Mouse (Mus musculus) lung, embryonic 14.5 days (tissue): ENCODE data around the gene Dzip3. TPM values are rescaled to one million over a fixed set of nuclear protein-coding genes. Genes with fewer than 3 reads are reported as not detected.

Experiments used
- ATAC-seq: fragments of 200-750 bp; cut with Nextera tagmentation; 2 replicates; pipeline ENCODE4 v1.8.0; 2017; ENCODE audit warnings: mild to moderate bottlenecking, moderate TSS enrichment, moderate library complexity; ENCODE audit not compliant: insufficient read depth
- DNase-seq: peaks from one replicate; pipeline ENCODE4 v3.0.0-alpha.2; 2015
- H3K27ac ChIP-seq: fragments of 300-500 bp; sonication (generic); 2 replicates; pipeline ENCODE4 v1.5.1; 2014; ENCODE audit warnings: low read depth, mild to moderate bottlenecking, moderate library complexity
- H3K27me3 ChIP-seq: fragments of 300-500 bp; sonication (generic); 2 replicates; pipeline ENCODE4 v1.6.1; 2014; ENCODE audit warnings: low read length, control low read depth; ENCODE audit not compliant: insufficient read depth
- H3K36me3 ChIP-seq: fragments of 300-500 bp; sonication (generic); 2 replicates; pipeline ENCODE4 v1.6.1; 2014; ENCODE audit warnings: control low read depth; ENCODE audit not compliant: insufficient read depth
- H3K4me1 ChIP-seq: fragments of 300-500 bp; sonication (generic); 2 replicates; pipeline ENCODE4 v1.6.1; 2014; ENCODE audit warnings: antibody characterized with exemption, control low read depth; ENCODE audit not compliant: insufficient read depth
- H3K4me2 ChIP-seq: fragments of 300-500 bp; sonication (generic); 2 replicates; pipeline ENCODE4 v1.6.1; 2014; ENCODE audit warnings: mild to moderate bottlenecking
- H3K4me3 ChIP-seq: fragments of 300-500 bp; sonication (generic); 2 replicates; pipeline ENCODE4 v1.5.1; 2014; ENCODE audit warnings: low read depth, low read length
- H3K9ac ChIP-seq: fragments of 300-500 bp; sonication (generic); 2 replicates; pipeline ENCODE4 v1.6.1; 2014
- H3K9me3 ChIP-seq: fragments of 300-500 bp; sonication (generic); 2 replicates; pipeline ENCODE4 v1.6.1; 2016; ENCODE audit warnings: low read depth, low read length, control low read depth
- CTCF ChIP-seq: IDR thresholded peaks from 2 replicates; pipeline ENCODE4 v1.5.1; 2016; ENCODE audit warnings: antibody characterized with exemption, low read depth
- WGBS: fragments of 180-500 bp; shearing (Covaris S2); extraction: QIAGEN DNeasy Blood & Tissue Kit; methylation state at CpG from one replicate; pipeline ENCODE4 v1.1.7; 2014; 5-methylcytosine and 5-hydroxymethylcytosine counted together
- polyA plus RNA-seq: library from polyadenylated mRNA; unstranded; fragments of >200 nt; fragmentation: Nextera tagmentation; extraction: Ambion mirVana; gene quantifications from 2 replicates; pipeline ENCODE4 v1.2.1, GENCODE M21; 2014

The Dzip3 gene
- polyA plus RNA-seq, 1 experiment from 2014 or later: 40.5 TPM

DNA sequence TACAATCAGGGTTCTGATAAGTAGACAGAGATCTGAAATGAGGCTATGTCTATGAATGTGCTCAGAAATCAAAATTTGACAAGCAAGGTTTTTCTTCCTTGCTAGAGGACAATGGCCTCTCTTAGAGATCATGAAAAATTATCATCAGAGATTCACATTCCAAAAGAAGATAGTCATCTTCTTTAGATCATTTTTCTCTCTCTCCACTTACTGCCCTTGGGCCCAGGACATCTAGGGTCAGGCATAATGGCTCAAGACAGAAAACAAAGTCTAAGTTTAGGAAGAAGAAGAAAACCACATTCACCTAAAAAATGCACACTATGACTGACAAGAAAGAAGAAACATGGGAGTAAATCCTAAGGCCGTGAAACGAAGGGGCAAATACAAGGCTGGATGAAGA, 21.0 kb downstream of the Dzip3 start:
- Histone ChIP-seq H3K27ac (no peak overlapping the region), H3K36me3 (peaks cover 27% of the 10 kb centered on the region), H3K4me1 (no peaks in the 10 kb centered on the region), H3K27me3 (no peaks in the 10 kb centered on the region), H3K4me3 (no peak overlapping the region), H3K9me3 (no peaks in the 10 kb centered on the region), H3K9ac (no peak overlapping the region), H3K4me2 (no peak overlapping the region)
- 99% methylated on average over 2 of the region's 2 CpGs for WGBS
- DNase-seq (no peak), ATAC-seq (no peak)
- no peak for TF ChIP-seq CTCF

GRCm38 (mm10) chr16:48941805-48942204, 52.2 kb downstream of the Dzip3 start:
- Histone ChIP-seq H3K9ac (no peak overlapping the region), H3K4me3 (no peak overlapping the region), H3K27me3 (no peaks in the 10 kb centered on the region), H3K9me3 (no peaks in the 10 kb centered on the region), H3K4me2 (no peak overlapping the region), H3K36me3 (peaks cover 39% of the 10 kb centered on the region), H3K27ac (no peak overlapping the region), H3K4me1 (no peaks in the 10 kb centered on the region)
- peak; percentile 50 for TF ChIP-seq CTCF
- 50% methylated on average over 1 of the region's 1 CpGs for WGBS
- no peak for ATAC-seq
- DNase-seq: peak; percentile 57

DNA sequence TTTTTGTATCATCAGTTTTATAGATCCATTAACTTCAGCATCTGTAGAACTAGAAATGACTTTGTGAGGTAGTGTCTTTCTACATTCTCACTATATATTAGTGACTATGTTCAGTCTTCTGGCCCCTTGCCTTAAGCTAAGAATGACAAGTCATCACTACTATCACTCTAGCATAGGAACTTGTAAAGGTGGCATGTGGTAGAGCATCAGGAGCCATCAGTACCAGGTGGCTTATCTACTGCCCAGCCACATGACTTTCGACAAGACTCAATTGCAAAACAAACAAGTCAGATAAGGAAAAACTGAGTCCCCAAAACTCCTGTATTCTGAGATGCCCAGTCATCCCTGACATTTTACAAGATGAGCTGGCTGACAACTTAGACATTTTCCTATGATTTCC, 70.2 kb downstream of the Dzip3 start:
- no peaks in the 10 kb centered on the region for H3K9me3 ChIP-seq
- H3K27ac ChIP-seq: no peak overlapping the region
- peaks cover 31% of the 10 kb centered on the region for H3K36me3 ChIP-seq
- ATAC-seq (no peak), DNase-seq (no peak)
- H3K9ac ChIP-seq: no peak overlapping the region
- H3K27me3 ChIP-seq: no peaks in the 10 kb centered on the region
- H3K4me2 ChIP-seq: no peak overlapping the region
- no peak overlapping the region for H3K4me3 ChIP-seq
- TF ChIP-seq CTCF: no peak
- no peaks in the 10 kb centered on the region for H3K4me1 ChIP-seq
- 43% methylated on average over 1 of the region's 1 CpGs for WGBS

GRCm38 (mm10) chr16:48913206-48913605, 80.8 kb downstream of the Dzip3 start:
- no peak overlapping the region for H3K27ac ChIP-seq
- no peak overlapping the region for H3K4me3 ChIP-seq
- H3K36me3 ChIP-seq: no peaks in the 10 kb centered on the region
- WGBS: 92% methylated on average over 3 of the region's 3 CpGs
- H3K9ac ChIP-seq: no peak overlapping the region
- H3K9me3 ChIP-seq: no peaks in the 10 kb centered on the region
- ATAC-seq (no peak), DNase-seq (no peak)
- TF ChIP-seq CTCF: no peak
- no peaks in the 10 kb centered on the region for H3K4me1 ChIP-seq
- no peaks in the 10 kb centered on the region for H3K27me3 ChIP-seq
- H3K4me2 ChIP-seq: no peak overlapping the region

- ATAC-seq (no peak), DNase-seq (no peak)
- no peak for TF ChIP-seq CTCF
- Histone ChIP-seq H3K4me3 (no peak overlapping the region), H3K27ac (no peak overlapping the region), H3K36me3 (no peaks in the 10 kb centered on the region), H3K4me1 (no peaks in the 10 kb centered on the region), H3K9ac (no peak overlapping the region), H3K9me3 (no peaks in the 10 kb centered on the region), H3K4me2 (no peak overlapping the region), H3K27me3 (no peaks in the 10 kb centered on the region)
- WGBS: 92% methylated on average over 1 of the region's 1 CpGs
Observed at GRCm38 (mm10) chr16:48911184-48911583, 82.8 kb downstream of the Dzip3 start.

- ATAC-seq: no peak
- H3K4me3 ChIP-seq: no peak overlapping the region
- H3K36me3 ChIP-seq: no peaks in the 10 kb centered on the region
- no peak overlapping the region for H3K4me2 ChIP-seq
- H3K4me1 ChIP-seq: no peaks in the 10 kb centered on the region
- no peaks in the 10 kb centered on the region for H3K9me3 ChIP-seq
- H3K9ac ChIP-seq: no peak overlapping the region
- TF ChIP-seq CTCF: no peak
- no peaks in the 10 kb centered on the region for H3K27me3 ChIP-seq
- WGBS: 53% methylated on average over 1 of the region's 1 CpGs
- H3K27ac ChIP-seq: no peak overlapping the region
- DNase-seq: no peak
Observed at GRCm38 (mm10) chr16:48899868-48900267, 94.1 kb downstream of the Dzip3 start.

DNA sequence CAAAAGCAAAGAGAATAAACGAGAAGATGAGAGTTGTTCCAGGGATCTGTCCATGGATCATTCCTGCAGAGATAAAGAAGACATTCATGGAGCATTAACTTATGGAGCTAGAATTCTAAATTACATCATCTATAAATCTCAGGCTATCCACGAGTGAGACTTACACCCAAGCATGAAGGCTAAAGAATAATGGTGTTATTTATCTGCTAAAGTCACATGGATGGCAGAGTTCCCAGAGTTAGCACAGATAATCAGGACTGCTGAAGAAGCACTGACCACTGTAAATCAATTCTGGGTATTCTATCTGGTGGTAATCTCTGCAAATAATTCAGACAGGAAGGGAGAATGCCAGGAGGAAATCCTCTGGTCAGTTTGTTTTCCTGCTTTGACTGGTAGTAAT, 103.2 kb downstream of the Dzip3 start:
- no peak for TF ChIP-seq CTCF
- no peak overlapping the region for H3K4me2 ChIP-seq
- no peak overlapping the region for H3K9ac ChIP-seq
- DNase-seq (peak; percentile 49), ATAC-seq (peak; percentile 75; the same call in 1 of the 2 replicates)
- no peak overlapping the region for H3K27ac ChIP-seq
- no peak overlapping the region for H3K4me3 ChIP-seq
- no peaks in the 10 kb centered on the region for H3K9me3 ChIP-seq
- H3K27me3 ChIP-seq: no peaks in the 10 kb centered on the region
- no peaks in the 10 kb centered on the region for H3K36me3 ChIP-seq
- H3K4me1 ChIP-seq: no peaks in the 10 kb centered on the region
- WGBS: 23% methylated on average over 2 of the region's 2 CpGs

Other genes with a start within 250 kb of the Dzip3 start
- gene Trat1, start 222.1 kb downstream of the Dzip3 start, polyA plus RNA-seq: not detected in 2 replicates
- gene Retnlb, start 177.3 kb downstream of the Dzip3 start, polyA plus RNA-seq: 0.83 and 1.5 TPM in 2 replicates
- 0.46 and 0.67 TPM in 2 replicates for gene Retnla, start 151.6 kb downstream of the Dzip3 start, polyA plus RNA-seq
- 0.92 TPM in 1 of 2 replicates, not detected in the other for gene Retnlg, start 121.5 kb downstream of the Dzip3 start, polyA plus RNA-seq
- gene Cip2a, start within 50 bp of the Dzip3 start, polyA plus RNA-seq: 45.9 and 48.0 TPM in 2 replicates
- gene Myh15, start 63.3 kb upstream of the Dzip3 start, polyA plus RNA-seq: not detected in 2 replicates